Mouse (Mus musculus): ENCODE measurements at regions not wholly inside any gene's neighbourhood (a gene's known extent, or its start where the extent isn't known, plus 50 kb on each side); places are given as distances from the start of the nearest gene placed in this dataset.

- peak; percentile 13 for DNase-seq
These were observed 112.5 kb downstream of the Fam198b start for GRCm38 (mm10) chr3:79996803-79997202.

GRCm38 (mm10) chr3:80002335-80002734 lies 118.0 kb downstream of the Fam198b start:
- DNase-seq: no peak

GRCm38 (mm10) chr3:80003300-80004090 lies 119.2 kb downstream of the Fam198b start:
- no peak for DNase-seq

- no peak for DNase-seq
These were observed 120.2 kb downstream of the Fam198b start for GRCm38 (mm10) chr3:80004556-80004955.

GRCm38 (mm10) chr3:80004966-80005365 lies 120.6 kb downstream of the Fam198b start:
- DNase-seq: no peak

GRCm38 (mm10) chr3:80005371-80005770 lies 121.0 kb downstream of the Fam198b start:
- DNase-seq: no peak

GRCm38 (mm10) chr3:80006263-80006662 lies 121.9 kb downstream of the Fam198b start:
- no peak for DNase-seq

GRCm38 (mm10) chr3:80007006-80007405 lies 122.7 kb downstream of the Fam198b start:
- DNase-seq: no peak

- no peak for DNase-seq
These were observed 124.9 kb downstream of the Fam198b start for GRCm38 (mm10) chr3:80009275-80009674.

- DNase-seq: no peak
These were observed 141.5 kb downstream of the Fam198b start for GRCm38 (mm10) chr3:80025795-80026194.

- peak; percentile 69 for DNase-seq
These were observed 148.7 kb downstream of the Fam198b start for GRCm38 (mm10) chr3:80033071-80033470.

GRCm38 (mm10) chr3:80038553-80039129 lies 154.3 kb downstream of the Fam198b start:
- no peak for DNase-seq

GRCm38 (mm10) chr3:80042756-80043484 lies 158.6 kb downstream of the Fam198b start:
- no peak for DNase-seq

- DNase-seq: no peak
These were observed 165.3 kb downstream of the Fam198b start for GRCm38 (mm10) chr3:80049495-80050225.

- no peak for DNase-seq
These were observed 166.6 kb downstream of the Fam198b start for GRCm38 (mm10) chr3:80050920-80051319.

GRCm38 (mm10) chr3:80051963-80052362 lies 167.6 kb downstream of the Fam198b start:
- DNase-seq: no peak

GRCm38 (mm10) chr3:80052879-80053278 lies 168.5 kb downstream of the Fam198b start:
- DNase-seq: no peak

GRCm38 (mm10) chr3:80053435-80053834 lies 169.1 kb downstream of the Fam198b start:
- DNase-seq: no peak

- DNase-seq: no peak
These were observed 172.5 kb downstream of the Fam198b start for GRCm38 (mm10) chr3:80056636-80057350.

- DNase-seq: peak; percentile 64
These were observed 174.4 kb downstream of the Fam198b start for GRCm38 (mm10) chr3:80058722-80059121.

GRCm38 (mm10) chr3:80070726-80071125 lies 186.4 kb downstream of the Fam198b start:
- no peak for DNase-seq

- DNase-seq: peak; percentile 75
These were observed 195.6 kb downstream of the Fam198b start for GRCm38 (mm10) chr3:80079801-80080418.

Data from right cerebral cortex, adult 18-20 months (tissue).